Mouse (Mus musculus): ENCODE measurements around the gene Trim44.

Trim44 gene

GRCm38 (mm10) chr2:102290041-102290440 lies 117.6 kb downstream of the Trim44 start:
- peak; percentile 58 for DNase-seq (ENCODE audit: low read depth)

- DNase-seq (ENCODE audit: low read depth) = no peak
Observed at GRCm38 (mm10) chr2:102288676-102289075, 119.0 kb downstream of the Trim44 start.

DNA sequence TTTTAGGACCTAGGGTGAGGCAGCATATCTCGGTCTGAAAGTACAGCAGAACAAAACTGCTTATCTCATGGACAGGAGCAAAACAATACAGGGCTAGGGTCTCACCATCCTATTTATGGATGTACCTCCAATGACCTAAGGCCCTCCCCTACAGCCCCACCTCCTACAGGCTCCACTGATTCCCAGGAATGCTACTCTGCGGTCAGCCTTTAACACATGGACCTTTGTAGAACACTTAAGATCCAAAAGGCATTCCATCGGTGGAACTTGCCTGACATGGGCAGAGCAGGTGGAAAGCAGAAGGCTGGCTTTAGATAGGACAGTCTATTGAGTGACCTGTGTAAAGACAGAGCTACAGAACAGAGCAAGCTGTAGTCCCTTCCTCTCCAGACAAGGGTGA lies 120.3 kb downstream of the Trim44 start:
- no peak for DNase-seq (ENCODE audit: low read depth)

DNA sequence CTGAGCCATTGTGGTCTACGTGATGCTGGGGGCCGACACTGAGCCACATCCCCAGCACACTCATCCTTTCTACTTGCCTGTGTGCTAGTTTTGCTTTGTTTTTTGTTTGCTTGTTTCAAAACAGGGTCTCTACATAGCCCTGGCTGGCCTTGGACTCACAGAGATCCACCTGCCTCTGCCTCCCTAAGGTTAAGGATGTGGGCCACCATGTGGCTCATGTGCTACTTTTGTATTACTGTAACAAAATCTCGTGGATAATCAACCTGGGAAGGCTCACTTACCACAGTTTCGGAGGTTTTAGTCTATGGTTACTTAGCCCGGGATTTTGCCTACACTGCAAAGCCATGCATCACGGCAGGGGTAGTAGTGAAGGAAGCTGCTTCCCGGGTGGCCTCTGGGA lies 125.5 kb downstream of the Trim44 start:
- no peak for DNase-seq (ENCODE audit: low read depth)

DNA sequence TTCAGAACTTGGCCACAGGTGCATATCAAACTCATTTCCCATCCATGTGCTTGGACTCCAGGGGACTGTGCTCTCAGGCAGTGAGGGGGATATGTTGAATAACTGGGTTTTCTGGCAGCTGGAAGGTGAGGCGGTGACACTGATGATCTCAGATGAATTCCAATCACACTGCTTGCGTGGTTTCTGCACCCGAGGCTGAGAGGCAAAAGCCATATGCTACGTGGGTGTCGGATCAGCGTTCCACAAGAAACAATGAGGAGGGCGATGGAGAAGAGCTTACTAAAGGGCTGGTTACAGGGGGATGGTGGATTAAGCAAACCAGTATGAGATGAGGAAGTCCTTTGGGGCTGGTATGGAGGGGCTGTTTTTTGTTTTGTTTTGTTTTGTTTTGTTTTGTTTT lies 127.8 kb downstream of the Trim44 start:
- no peak for DNase-seq (ENCODE audit: low read depth)

DNA sequence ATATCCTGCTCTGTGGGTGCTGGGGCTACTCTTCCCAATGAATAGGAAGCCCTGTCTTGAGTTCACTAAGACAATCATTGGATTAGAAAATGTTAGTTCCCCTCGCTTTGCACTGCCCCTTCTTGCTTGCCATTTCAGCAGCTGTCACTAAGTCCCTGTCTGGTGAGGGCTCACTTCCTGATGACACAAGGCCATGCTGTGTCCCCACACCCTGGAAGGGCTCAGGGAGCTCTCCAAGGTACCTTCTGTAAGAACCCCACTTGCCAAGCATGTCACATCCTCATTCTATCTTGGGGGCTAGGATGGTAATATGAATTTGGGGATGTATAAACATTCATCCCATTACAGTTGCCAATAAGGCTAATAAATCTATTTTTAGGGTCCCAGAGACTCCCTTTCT lies 129.7 kb downstream of the Trim44 start:
- DNase-seq (ENCODE audit: low read depth) = no peak

DNA sequence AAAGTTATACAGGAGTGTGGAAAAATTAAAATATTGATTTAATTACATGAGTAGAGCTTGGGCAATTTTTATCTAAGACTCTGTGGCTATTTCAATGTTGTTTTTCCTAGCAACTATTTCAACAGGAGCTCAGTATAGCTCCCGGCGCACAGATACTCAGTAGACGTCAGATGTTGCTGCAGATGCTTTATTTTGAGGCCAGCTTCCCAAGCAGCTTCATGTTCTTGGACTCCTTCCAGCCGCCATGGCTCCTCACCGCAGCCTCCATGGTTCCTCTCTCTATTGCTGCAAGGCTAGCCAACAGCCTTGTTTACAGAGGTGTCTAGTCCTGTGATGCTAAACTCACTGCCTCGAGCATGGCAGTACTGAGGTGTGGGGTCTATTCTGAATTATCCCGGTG lies 134.3 kb downstream of the Trim44 start:
- no peak for DNase-seq (ENCODE audit: low read depth)

DNA sequence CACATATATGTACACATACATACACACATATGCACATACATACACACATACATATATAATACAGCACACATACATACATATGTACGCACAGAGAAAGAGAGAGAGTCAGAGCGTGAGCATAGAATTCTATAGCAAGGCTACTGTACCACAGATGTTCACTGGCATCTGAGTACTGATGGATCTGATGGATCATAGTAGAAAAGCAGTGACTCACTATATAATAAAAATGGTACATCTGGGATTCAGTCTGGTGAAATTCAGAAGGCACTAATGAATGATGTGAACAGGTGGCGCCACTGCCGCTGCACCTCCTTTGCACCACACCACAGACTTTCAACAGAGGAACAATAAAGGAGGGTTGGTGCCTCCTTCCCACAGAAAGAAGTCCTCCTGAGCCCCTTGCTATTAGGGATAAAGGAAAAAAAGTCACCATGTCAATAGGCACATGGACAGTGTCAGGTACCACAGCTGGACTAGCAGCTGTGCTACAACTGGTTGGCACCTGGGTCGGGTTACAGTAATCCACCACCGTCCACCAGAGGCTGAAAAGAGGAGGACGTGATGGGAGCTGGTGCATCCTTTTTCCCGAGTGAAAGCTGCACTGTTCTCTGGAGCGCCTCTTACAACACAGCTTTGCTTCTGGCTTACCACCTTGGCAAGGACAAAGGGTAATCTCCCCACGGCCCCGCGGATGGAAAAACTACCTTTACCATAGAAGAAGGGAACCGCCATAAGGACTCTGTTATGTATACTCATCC lies 139.9 kb downstream of the Trim44 start:
- no peak for DNase-seq (ENCODE audit: low read depth)

- no peak for DNase-seq (ENCODE audit: low read depth)
Observed at GRCm38 (mm10) chr2:102266911-102267310, 140.7 kb downstream of the Trim44 start.

GRCm38 (mm10) chr2:102259139-102259538 lies 148.5 kb downstream of the Trim44 start:
- DNase-seq (ENCODE audit: low read depth) = peak; percentile 23

DNA sequence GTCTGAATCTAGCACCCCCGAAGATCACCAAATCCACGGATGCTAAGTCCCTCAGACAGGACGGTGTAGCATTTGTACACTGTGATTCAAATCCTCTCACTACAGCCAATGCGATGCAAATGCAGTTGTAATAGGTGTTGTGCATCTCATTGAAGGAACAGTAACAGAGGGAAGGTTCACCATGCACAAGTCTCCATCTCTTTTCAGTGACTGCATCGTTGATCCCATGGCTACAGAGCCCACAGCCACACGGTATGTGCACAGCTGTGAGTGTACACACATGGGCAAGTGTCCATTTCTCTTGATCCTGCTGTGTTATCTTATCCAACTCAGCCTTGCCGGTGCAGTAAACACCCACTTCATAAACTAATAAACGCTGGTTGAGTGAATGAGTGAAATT lies 148.9 kb downstream of the Trim44 start:
- no peak for DNase-seq (ENCODE audit: low read depth)

- peak; percentile 7 for DNase-seq (ENCODE audit: low read depth)
Observed at GRCm38 (mm10) chr2:102257964-102258605, 149.5 kb downstream of the Trim44 start.

DNA sequence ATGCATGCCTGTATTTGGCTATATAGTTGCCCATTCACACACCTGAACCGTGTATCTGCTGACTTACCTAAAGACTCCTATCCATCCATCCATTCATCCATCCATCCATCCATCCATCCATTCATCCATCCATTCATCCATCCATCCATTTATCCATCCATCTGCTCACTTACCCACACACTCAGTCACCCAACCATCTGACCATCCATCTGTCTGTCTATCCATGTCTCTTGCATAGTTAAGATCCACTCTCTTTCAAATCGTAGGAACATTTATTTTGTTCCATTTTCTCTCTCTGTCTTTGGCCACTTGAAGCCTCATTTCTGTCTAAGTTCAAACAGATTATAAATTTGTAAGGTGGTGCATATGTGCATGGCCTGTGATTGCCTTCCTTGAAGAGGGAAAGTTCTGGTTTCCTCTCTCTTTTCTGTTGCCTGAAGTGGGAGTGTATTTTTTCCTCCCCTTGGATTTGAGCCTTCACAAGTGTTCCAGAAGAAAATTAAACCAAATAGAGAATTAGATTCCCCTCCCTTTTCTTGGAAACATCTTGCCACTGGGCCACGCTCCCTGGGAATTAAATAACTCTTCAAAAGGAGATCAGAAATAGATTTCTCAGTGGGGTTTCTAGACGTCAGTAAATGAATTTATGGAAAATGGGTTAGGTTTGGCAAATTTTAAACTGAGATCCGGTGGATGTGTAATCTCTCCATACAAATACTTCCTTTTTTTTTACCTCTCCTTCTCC lies 150.9 kb downstream of the Trim44 start:
- DNase-seq (ENCODE audit: low read depth) = no peak

- DNase-seq (ENCODE audit: low read depth) = no peak
Observed at GRCm38 (mm10) chr2:102256100-102256499, 151.5 kb downstream of the Trim44 start.

DNA sequence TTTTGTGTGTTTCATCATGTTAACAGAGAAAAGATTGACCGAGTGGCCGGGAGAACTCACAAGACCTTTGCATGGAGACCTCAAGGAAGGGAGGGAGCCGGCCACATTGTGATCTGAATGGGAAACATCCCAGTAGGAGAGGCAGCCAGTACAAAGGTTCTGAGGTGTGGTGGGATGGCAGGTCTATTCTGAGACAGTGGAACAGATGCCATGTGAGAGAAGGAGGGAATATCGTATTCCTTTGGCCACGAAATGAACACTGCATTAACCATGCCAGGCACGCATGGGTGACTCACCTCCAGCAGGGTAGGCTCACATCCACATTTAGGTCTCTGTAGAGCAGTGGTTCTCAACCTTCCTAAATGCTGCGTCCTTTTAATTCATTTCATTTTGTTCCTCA lies 154.4 kb downstream of the Trim44 start:
- no peak for DNase-seq (ENCODE audit: low read depth)

DNA sequence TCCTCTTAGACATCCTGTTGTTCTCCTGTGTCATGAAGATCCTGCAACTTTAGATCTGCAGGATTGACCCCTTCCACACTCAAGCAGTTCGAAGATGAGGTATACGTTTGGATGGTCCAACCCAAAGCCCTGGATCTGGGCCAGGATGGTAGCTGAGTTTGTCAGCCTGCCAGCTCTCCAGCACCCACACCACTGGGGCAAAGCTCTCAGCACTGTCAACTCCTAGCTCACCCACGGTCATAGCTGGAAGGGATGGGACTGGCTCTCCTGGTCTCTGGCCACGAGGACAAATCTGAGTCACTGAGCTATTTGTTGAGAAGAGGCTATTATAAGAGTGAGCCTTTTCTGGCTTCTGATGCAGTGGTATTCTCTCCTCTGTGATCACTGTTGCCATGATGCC lies 155.0 kb downstream of the Trim44 start:
- no peak for DNase-seq (ENCODE audit: low read depth)

Measured in induced T-regulatory cell, adult 2 months (primary cell).